Mouse (Mus musculus) layer of hippocampus, adult 2 months (tissue): ENCODE measurements around the gene Trim72. TPM values are rescaled to one million over a fixed set of nuclear protein-coding genes. Genes with fewer than 3 reads are reported as not detected.

Source experiments
- DNase-seq, 2 experiments: peaks; one replicate each; pipeline ENCODE4 v3.0.0; 2022; ENCODE audit warnings: low spot score in 2 of 2
- H3K27ac ChIP-seq: fragments of 200-600 bp; 2 replicates; pipeline ENCODE4 v1.8.1; 2022
- H3K4me3 ChIP-seq: fragments of 200-600 bp; 2 replicates; pipeline ENCODE4 v1.8.1; 2022; ENCODE audit warnings: mild to moderate bottlenecking
- CTCF ChIP-seq: fragments of 200-600 bp; conservative IDR thresholded peaks from 2 replicates; pipeline ENCODE4 v1.8.1; 2022; ENCODE audit warnings: antibody characterized with exemption, mild to moderate bottlenecking, moderate library complexity
- total RNA-seq, 2 experiments: library from RNA; stranded (reverse); gene quantifications; 2 replicates each; pipeline ENCODE4 v1.2.3; 2021

The Trim72 gene
- total RNA-seq, 2 experiments from 2014 or later = 0.77 to 1.0 TPM

GRCm38 (mm10) chr7:128048819-128049218, 45.1 kb downstream of the Trim72 start:
- Histone ChIP-seq H3K4me3 (no peak overlapping the region), H3K27ac (no peak overlapping the region)
- DNase-seq = no peak
- no peak for TF ChIP-seq CTCF

- no peak overlapping the region for H3K27ac ChIP-seq
- no peak for TF ChIP-seq CTCF
- no peak overlapping the region for H3K4me3 ChIP-seq
- DNase-seq = no peak
Observed at GRCm38 (mm10) chr7:128049254-128049653, 45.5 kb downstream of the Trim72 start.

GRCm38 (mm10) chr7:128050739-128051138, 47.0 kb downstream of the Trim72 start:
- Histone ChIP-seq H3K4me3 (no peak overlapping the region), H3K27ac (no peak overlapping the region)
- TF ChIP-seq CTCF = no peak
- DNase-seq = no peak

GRCm38 (mm10) chr7:128053061-128053460, 49.3 kb downstream of the Trim72 start:
- TF ChIP-seq CTCF = no peak
- Histone ChIP-seq H3K27ac (no peak overlapping the region), H3K4me3 (no peak overlapping the region)
- no peak for DNase-seq

- Histone ChIP-seq H3K27ac (no peak overlapping the region), H3K4me3 (no peak overlapping the region)
- TF ChIP-seq CTCF = no peak
- no peak for DNase-seq
Observed at GRCm38 (mm10) chr7:128056917-128057444, 53.2 kb downstream of the Trim72 start.

- Histone ChIP-seq H3K4me3 (no peak overlapping the region), H3K27ac (no peak overlapping the region)
- no peak for TF ChIP-seq CTCF
- DNase-seq = no peak
Observed at GRCm38 (mm10) chr7:128057860-128058259, 54.1 kb downstream of the Trim72 start.

GRCm38 (mm10) chr7:128058576-128058975, 54.8 kb downstream of the Trim72 start:
- Histone ChIP-seq H3K4me3 (no peak overlapping the region), H3K27ac (no peak overlapping the region)
- no peak for DNase-seq
- TF ChIP-seq CTCF = no peak

- no peak for DNase-seq
- no peak overlapping the region for H3K4me3 ChIP-seq
- no peak overlapping the region for H3K27ac ChIP-seq
- no peak for TF ChIP-seq CTCF
Observed at GRCm38 (mm10) chr7:128059091-128059490, 55.3 kb downstream of the Trim72 start.

Other genes with a start within 250 kb of the Trim72 start
- 10 to 100 TPM; 30.1 to 31.5 TPM for gene Orai3, start 234.1 kb upstream of the Trim72 start, total RNA-seq
- 10 to 100 TPM; 44.5 to 49.4 TPM for gene Setd1a, start 227.3 kb upstream of the Trim72 start, total RNA-seq
- 1 to 10 TPM; 1.4 to 3.3 TPM for gene Gm49388, start 218.3 kb upstream of the Trim72 start, total RNA-seq
- 1 to 10 TPM; 7.0 to 8.8 TPM for gene Hsd3b7, start 203.3 kb upstream of the Trim72 start, total RNA-seq
- 10 to 100 TPM; 60.2 to 64.6 TPM for gene Stx4a, start 179.7 kb upstream of the Trim72 start, total RNA-seq
- 100 to 1,000 TPM; 336 to 351 TPM for gene Stx1b, start 179.4 kb upstream of the Trim72 start, total RNA-seq
- 10 to 100 TPM; 33.3 to 35.8 TPM for gene Zfp646, start 127.7 kb upstream of the Trim72 start, total RNA-seq
- 10 to 100 TPM; 24.3 to 25.7 TPM for gene Zfp668, start 127.1 kb upstream of the Trim72 start, total RNA-seq
- gene Prss53, start 113.0 kb upstream of the Trim72 start, total RNA-seq = 1 to 10 TPM; 2.8 to 3.1 TPM
- gene Gm21974, start 108.5 kb upstream of the Trim72 start, total RNA-seq = not detected
- 10 to 100 TPM; 26.3 to 26.6 TPM for gene Vkorc1, start 108.3 kb upstream of the Trim72 start, total RNA-seq
- gene Bckdk, start 99.9 kb upstream of the Trim72 start, total RNA-seq = 10 to 100 TPM; 36.9 to 41.7 TPM
- 10 to 100 TPM; 31.7 to 34.3 TPM for gene Kat8, start 91.4 kb upstream of the Trim72 start, total RNA-seq
- under 1 TPM; 0.20 to 0.66 TPM for gene Prss8, start 73.8 kb upstream of the Trim72 start, total RNA-seq
- gene Prss36, start 57.2 kb upstream of the Trim72 start, total RNA-seq = 10 to 100 TPM in 1 of 2 experiments, 1 to 10 TPM in 1; 9.7 to 10.6 TPM
- 100 to 1,000 TPM; 345 to 392 TPM for gene Fus, start 36.5 kb upstream of the Trim72 start, total RNA-seq
- gene Pycard, start 10.1 kb upstream of the Trim72 start, total RNA-seq = 1 to 10 TPM; 1.9 to 3.0 TPM
- gene Itgam, start 58.7 kb downstream of the Trim72 start, total RNA-seq = 10 to 100 TPM; 10.1 to 10.6 TPM
- gene Gm49368, start 58.7 kb downstream of the Trim72 start, total RNA-seq = not detected
- gene Itgax, start 125.6 kb downstream of the Trim72 start, total RNA-seq = under 1 TPM in 1 of 2 experiments, not detected in 1; 0.10 TPM
- gene Itgad, start 150.4 kb downstream of the Trim72 start, total RNA-seq = under 1 TPM; 0.29 to 0.46 TPM
- gene Cox6a2, start 202.4 kb downstream of the Trim72 start, total RNA-seq = 1 to 10 TPM; 1.4 to 2.5 TPM
- 10 to 100 TPM; 10.9 to 12.6 TPM for gene Armc5, start 233.4 kb downstream of the Trim72 start, total RNA-seq
- 1 to 10 TPM; 3.5 to 4.0 TPM for gene 9130023H24Rik, start 234.1 kb downstream of the Trim72 start, total RNA-seq
- 10 to 100 TPM; 12.1 to 13.9 TPM for gene Tgfb1i1, start 242.9 kb downstream of the Trim72 start, total RNA-seq